12 mouse cellular contexts compared by ENCODE assay signal in genomic region chr2:122306184-122306583, GRCm38 (mm10). TPM values are rescaled to one million over a fixed set of nuclear protein-coding genes. Genes with fewer than 3 reads are reported as not detected.
DNase-seq lines count a peak whose midpoint lies in the region; ATAC-seq and TF ChIP-seq lines count a peak whose summit lies in the region.
"Had no signal": no experiment of that assay in that cellular context is flagged by ENCODE, and none has a peak within 500 bp of the region (broad histone marks: within the 10 kb centered on the region; RNA-seq: fewer than 3 reads in every experiment).

No protein-coding gene starts in this region.

- H3K27me3 ChIP-seq in hindbrain, postnatal 0 days (ENCODE audit: insufficient read depth, low read length) = 0 out of 2 replicates have a peak, but pooled peaks cover 5% of the 10 kb centered on the region
- peaks cover 20% of the 10 kb centered on the region for H3K27me3 ChIP-seq in hindbrain, embryonic 11.5 days (ENCODE audit: control insufficient read depth, insufficient read depth, low read length)
- H3K27me3 ChIP-seq in stomach, postnatal 0 days (ENCODE audit: control insufficient read depth, insufficient read depth, low read length) = peaks cover 5% of the 10 kb centered on the region; the same call in 1 of the 2 replicates
- peaks cover 76% of the 10 kb centered on the region for H3K27me3 ChIP-seq in kidney, embryonic 16.5 days (ENCODE audit: insufficient read depth, low read length)

- H3K4me3 ChIP-seq in hindbrain, postnatal 0 days (ENCODE audit: low read length) = no peak overlapping the region
- H3K4me3 ChIP-seq in hindbrain, embryonic 11.5 days (ENCODE audit: low read depth, low read length) = no peak overlapping the region
- H3K4me3 ChIP-seq in stomach, postnatal 0 days (ENCODE audit: low read depth, low read length) = no peak overlapping the region
- no peak overlapping the region for H3K4me3 ChIP-seq in kidney, embryonic 16.5 days (ENCODE audit: low read length)
- H3K4me3 ChIP-seq: forebrain, embryonic 12.5 days; lung, embryonic 15.5 days had no signal

- ATAC-seq in hindbrain, postnatal 0 days = peak; percentile 58
- no peak for ATAC-seq in hindbrain, embryonic 11.5 days (ENCODE audit: low FRiP score)
- peak; percentile 25; the same call in 1 of the 2 replicates for ATAC-seq in stomach, postnatal 0 days (ENCODE audit: low FRiP score, low TSS enrichment)
- ATAC-seq in kidney, embryonic 16.5 days (ENCODE audit: low FRiP score, low TSS enrichment) = no peak

- H3K9ac ChIP-seq in hindbrain, postnatal 0 days (replicated peaks; ENCODE audit: low read length) = no peak overlapping the region
- no peak overlapping the region for H3K9ac ChIP-seq in hindbrain, embryonic 11.5 days (ENCODE audit: low read depth, low read length)
- no peak overlapping the region for H3K9ac ChIP-seq in stomach, postnatal 0 days (ENCODE audit: low read length)
- no peak overlapping the region for H3K9ac ChIP-seq in kidney, embryonic 16.5 days (replicated peaks; ENCODE audit: low read length)
- H3K9ac ChIP-seq: forebrain, embryonic 12.5 days; lung, embryonic 15.5 days had no signal

- 38% methylated on average over 4 of the region's 4 CpGs for WGBS in hindbrain, postnatal 0 days
- 83% methylated on average over 4 of the region's 4 CpGs for WGBS in hindbrain, embryonic 11.5 days
- 21% methylated on average over 4 of the region's 4 CpGs for WGBS in stomach, postnatal 0 days
- WGBS in kidney, embryonic 16.5 days = 48% methylated on average over 4 of the region's 4 CpGs

- no peak overlapping the region for H3K27ac ChIP-seq in hindbrain, postnatal 0 days
- no peak overlapping the region for H3K27ac ChIP-seq in hindbrain, embryonic 11.5 days (ENCODE audit: low read depth, low read length)
- H3K27ac ChIP-seq in stomach, postnatal 0 days (replicated peaks) = 0 out of 2 replicates have a peak overlapping the region, but pooled peaks have one; percentile 30
- H3K27ac ChIP-seq in kidney, embryonic 16.5 days (ENCODE audit: low read length) = no peak overlapping the region
- H3K27ac ChIP-seq: forebrain, embryonic 12.5 days; lung, embryonic 15.5 days had no signal

- no peaks in the 10 kb centered on the region for H3K36me3 ChIP-seq in hindbrain, postnatal 0 days (ENCODE audit: insufficient read depth, low read length)
- H3K36me3 ChIP-seq in hindbrain, embryonic 11.5 days (ENCODE audit: control insufficient read depth, insufficient read depth, low read length) = no peaks in the 10 kb centered on the region
- no peaks in the 10 kb centered on the region for H3K36me3 ChIP-seq in stomach, postnatal 0 days (ENCODE audit: control insufficient read depth, insufficient read depth, low read length)
- H3K36me3 ChIP-seq in kidney, embryonic 16.5 days (ENCODE audit: insufficient read depth, low read length) = no peaks in the 10 kb centered on the region
- H3K36me3 ChIP-seq: forebrain, embryonic 12.5 days; lung, embryonic 15.5 days had no signal

- no peaks in the 10 kb centered on the region for H3K9me3 ChIP-seq in hindbrain, postnatal 0 days (ENCODE audit: low read length)
- no peaks in the 10 kb centered on the region for H3K9me3 ChIP-seq in hindbrain, embryonic 11.5 days (ENCODE audit: control insufficient read depth, low read length)
- H3K9me3 ChIP-seq in stomach, postnatal 0 days (ENCODE audit: control insufficient read depth, low read length) = no peaks in the 10 kb centered on the region
- H3K9me3 ChIP-seq in kidney, embryonic 16.5 days (ENCODE audit: low read length) = no peaks in the 10 kb centered on the region
- H3K9me3 ChIP-seq: forebrain, embryonic 12.5 days; lung, embryonic 15.5 days had no signal

- DNase-seq in hindbrain, postnatal 0 days (ENCODE audit: low spot score) = peak; percentile 76
- no peak for DNase-seq in hindbrain, embryonic 11.5 days (ENCODE audit: low spot score)
- DNase-seq in right cerebral cortex, postnatal 10 days (ENCODE audit: low spot score in 2 of 2) = peak; percentile 60 to 70
- DNase-seq in right cerebral cortex, postnatal 25 days = no peak
- peak; percentile 58 for DNase-seq in adrenal gland, postnatal 25 days
- no peak for DNase-seq in stomach, postnatal 0 days (ENCODE audit: low spot score)

- TF ChIP-seq EP300 in stomach, postnatal 0 days (optimal IDR thresholded peaks at IDR 0.05) = no peak

- no peak for TF ChIP-seq CTCF in hindbrain, postnatal 0 days (IDR thresholded peaks at IDR 0.05; ENCODE audit: low read depth)
- no peak for TF ChIP-seq CTCF in stomach, postnatal 0 days (IDR thresholded peaks at IDR 0.05; ENCODE audit: low read depth)

- no peak overlapping the region for H3K4me2 ChIP-seq in hindbrain, postnatal 0 days (ENCODE audit: low read depth, low read length)
- no peak overlapping the region for H3K4me2 ChIP-seq in hindbrain, embryonic 11.5 days (replicated peaks; ENCODE audit: low read depth, low read length)
- H3K4me2 ChIP-seq in stomach, postnatal 0 days (replicated peaks; ENCODE audit: low read depth) = no peak overlapping the region
- H3K4me2 ChIP-seq in kidney, embryonic 16.5 days (replicated peaks; ENCODE audit: low read depth, low read length) = no peak overlapping the region
- H3K4me2 ChIP-seq: forebrain, embryonic 12.5 days; lung, embryonic 15.5 days had no signal

- H3K4me1 ChIP-seq in hindbrain, postnatal 0 days (ENCODE audit: insufficient read depth, low read length) = peaks cover 11% of the 10 kb centered on the region
- H3K4me1 ChIP-seq in hindbrain, embryonic 11.5 days (replicated peaks; ENCODE audit: control insufficient read depth, insufficient read depth, low read length) = peaks cover 3% of the 10 kb centered on the region
- no peaks in the 10 kb centered on the region; the same call in 1 of the 2 replicates for H3K4me1 ChIP-seq in stomach, postnatal 0 days (replicated peaks; ENCODE audit: control insufficient read depth, insufficient read depth)
- peaks cover 6% of the 10 kb centered on the region; the same call in 1 of the 2 replicates for H3K4me1 ChIP-seq in kidney, embryonic 16.5 days (ENCODE audit: insufficient read depth, low read length)

RNA-seq across cellular contexts. Expression of gene Duoxa1, which starts 7.3 kb away (rescaled TPM):
- total RNA-seq in hindbrain, postnatal 0 days (2014; rRNA removed) = not detected in 2 replicates
- polyA plus RNA-seq in hindbrain, postnatal 0 days (2015; fragmentation: Nextera tagmentation; extraction: Ambion mirVana) = 0.35 TPM in 2 replicates
- polyA plus RNA-seq in hindbrain, embryonic 11.5 days (2014; fragmentation: Nextera tagmentation; extraction: Ambion mirVana) = 0.07 TPM in 1 of 2 replicates, not detected in the other
- total RNA-seq in adrenal gland, postnatal 25 days (2021) = not detected in 2 replicates
- 17.3 and 19.4 TPM in 2 replicates for polyA plus RNA-seq in stomach, postnatal 0 days (2015; fragmentation: Nextera tagmentation; extraction: Ambion mirVana)
- polyA plus RNA-seq in kidney, embryonic 16.5 days (2015; fragmentation: Nextera tagmentation; extraction: Ambion mirVana) = 0.15 TPM in 1 of 2 replicates, not detected in the other

RNA-seq across cellular contexts. Expression of gene Duoxa2, which starts 7.5 kb away (rescaled TPM):
- 0.37 and 0.93 TPM in 2 replicates for total RNA-seq in hindbrain, postnatal 0 days (2014; rRNA removed)
- 0.38 and 0.73 TPM in 2 replicates for polyA plus RNA-seq in hindbrain, postnatal 0 days (2015; fragmentation: Nextera tagmentation; extraction: Ambion mirVana)
- not detected in 2 replicates for polyA plus RNA-seq in hindbrain, embryonic 11.5 days (2014; fragmentation: Nextera tagmentation; extraction: Ambion mirVana)
- total RNA-seq in adrenal gland, postnatal 25 days (2021) = not detected in 2 replicates
- 98.8 and 101 TPM in 2 replicates for polyA plus RNA-seq in stomach, postnatal 0 days (2015; fragmentation: Nextera tagmentation; extraction: Ambion mirVana)
- not detected in 2 replicates for polyA plus RNA-seq in kidney, embryonic 16.5 days (2015; fragmentation: Nextera tagmentation; extraction: Ambion mirVana)
- total RNA-seq: gastrocnemius, postnatal 4 days had no signal
- polyA plus RNA-seq: cortical plate, adult 2 months; forebrain, embryonic 12.5 days; limb, embryonic 11.5 days; lung, embryonic 15.5 days had no signal

RNA-seq across cellular contexts. Expression of gene Duox2, which starts 7.9 kb away (rescaled TPM):
- total RNA-seq in hindbrain, postnatal 0 days (2014; rRNA removed) = 0.16 TPM in 1 of 2 replicates, not detected in the other
- 0.05 TPM in 1 of 2 replicates, not detected in the other for polyA plus RNA-seq in hindbrain, postnatal 0 days (2015; fragmentation: Nextera tagmentation; extraction: Ambion mirVana)
- not detected in 2 replicates for polyA plus RNA-seq in hindbrain, embryonic 11.5 days (2014; fragmentation: Nextera tagmentation; extraction: Ambion mirVana)
- total RNA-seq in adrenal gland, postnatal 25 days (2021) = 0.19 TPM in 1 of 2 replicates, not detected in the other
- polyA plus RNA-seq in stomach, postnatal 0 days (2015; fragmentation: Nextera tagmentation; extraction: Ambion mirVana) = 15.2 and 17.2 TPM in 2 replicates
- polyA plus RNA-seq in kidney, embryonic 16.5 days (2015; fragmentation: Nextera tagmentation; extraction: Ambion mirVana) = 0.06 TPM in 2 replicates
- polyA plus RNA-seq: forebrain, embryonic 12.5 days; limb, embryonic 11.5 days had no signal

RNA-seq across cellular contexts. Expression of gene Duox1, which starts 9.3 kb away (rescaled TPM):
- 0.10 and 0.11 TPM in 2 replicates for total RNA-seq in hindbrain, postnatal 0 days (2014; rRNA removed)
- 0.10 and 0.14 TPM in 2 replicates for polyA plus RNA-seq in hindbrain, postnatal 0 days (2015; fragmentation: Nextera tagmentation; extraction: Ambion mirVana)
- 0.12 TPM in 1 of 2 replicates, not detected in the other for polyA plus RNA-seq in hindbrain, embryonic 11.5 days (2014; fragmentation: Nextera tagmentation; extraction: Ambion mirVana)
- total RNA-seq in adrenal gland, postnatal 25 days (2021) = not detected in 2 replicates
- polyA plus RNA-seq in stomach, postnatal 0 days (2015; fragmentation: Nextera tagmentation; extraction: Ambion mirVana) = 3.5 and 4.3 TPM in 2 replicates
- 0.05 TPM in 1 of 2 replicates, not detected in the other for polyA plus RNA-seq in kidney, embryonic 16.5 days (2015; fragmentation: Nextera tagmentation; extraction: Ambion mirVana)
- polyA plus RNA-seq: cortical plate, adult 2 months had no signal

Comparison
In these comparisons a context has a peak if more than half of its experiments do, and no peak if none do; other contexts are left out.
1. ATAC-seq: peak in hindbrain, postnatal 0 days (single experiment) and stomach, postnatal 0 days (single experiment); none in hindbrain, embryonic 11.5 days (single experiment) and kidney, embryonic 16.5 days (single experiment).
2. DNase-seq: peak in hindbrain, postnatal 0 days (single experiment), right cerebral cortex, postnatal 10 days (2 of 2) and adrenal gland, postnatal 25 days (single experiment); none in hindbrain, embryonic 11.5 days (single experiment), right cerebral cortex, postnatal 25 days (single experiment) and stomach, postnatal 0 days (single experiment).
3. RNA of gene Duoxa1, which starts 7.3 kb away (polyA plus RNA-seq): 17.3 to 19.4 TPM in stomach, postnatal 0 days; 0.35 TPM in hindbrain, postnatal 0 days, 0.15 TPM in kidney, embryonic 16.5 days and 0.07 TPM in hindbrain, embryonic 11.5 days; every median in the first group is over 10 times any median in the second.
4. RNA of gene Duoxa2, which starts 7.5 kb away (polyA plus RNA-seq): 98.8 to 101 TPM in stomach, postnatal 0 days; 0.38 to 0.73 TPM in hindbrain, postnatal 0 days, not detected in hindbrain, embryonic 11.5 days and not detected in kidney, embryonic 16.5 days; every median in the first group is over 10 times any median in the second.
5. RNA of gene Duox2, which starts 7.9 kb away (polyA plus RNA-seq): 15.2 to 17.2 TPM in stomach, postnatal 0 days; 0.06 TPM in kidney, embryonic 16.5 days, 0.05 TPM in hindbrain, postnatal 0 days and not detected in hindbrain, embryonic 11.5 days; every median in the first group is over 10 times any median in the second.